26 mouse cellular contexts compared by ENCODE assay signal in genomic region chr3:129723311-129723710, GRCm38 (mm10).
"Had no signal": no experiment of that assay in that cellular context is flagged by ENCODE, and none has a peak within 500 bp of the region (broad histone marks: within the 10 kb centered on the region; RNA-seq: fewer than 3 reads in every experiment).

No protein-coding gene starts in this region.

- DNase-seq: left cerebral cortex, postnatal 4 days; liver; liver, embryonic 13.5 days; liver, postnatal 0 days; lung, adult 18-20 months; lung, adult 2 months; lung, embryonic 14.5 days; lung, postnatal 10 days; lung, postnatal 14 days; lung, postnatal 36 days; lung, postnatal 4 days; midbrain, embryonic 14.5 days had no signal

- H3K36me3 ChIP-seq: limb, embryonic 10.5 days; limb, embryonic 12.5 days; limb, embryonic 13.5 days; limb, embryonic 15.5 days; liver, embryonic 12.5 days; liver, embryonic 13.5 days; liver, embryonic 15.5 days; lung, embryonic 15.5 days; midbrain, embryonic 10.5 days; midbrain, embryonic 12.5 days; midbrain, embryonic 15.5 days had no signal

- H3K27me3 ChIP-seq: limb, embryonic 12.5 days; limb, embryonic 13.5 days; limb, embryonic 15.5 days; liver, embryonic 12.5 days; liver, embryonic 13.5 days; liver, embryonic 15.5 days; lung, embryonic 15.5 days; megakaryocyte, embryonic 14.5 days; midbrain, embryonic 12.5 days; midbrain, embryonic 13.5 days; midbrain, embryonic 15.5 days had no signal

- H3K9ac ChIP-seq: limb, embryonic 12.5 days; limb, embryonic 13.5 days; limb, embryonic 15.5 days; liver, embryonic 12.5 days; liver, embryonic 13.5 days; liver, embryonic 14.5 days; liver, embryonic 15.5 days; liver, postnatal 0 days; lung, embryonic 14.5 days; lung, embryonic 15.5 days; midbrain, embryonic 12.5 days; midbrain, embryonic 13.5 days; midbrain, embryonic 15.5 days had no signal

- H3K9me3 ChIP-seq: limb, embryonic 10.5 days; limb, embryonic 12.5 days; limb, embryonic 13.5 days; limb, embryonic 15.5 days; liver, embryonic 12.5 days; liver, embryonic 13.5 days; liver, embryonic 15.5 days; lung, embryonic 15.5 days; megakaryocyte, embryonic 14.5 days; midbrain, embryonic 10.5 days; midbrain, embryonic 12.5 days; midbrain, embryonic 13.5 days; midbrain, embryonic 15.5 days had no signal

- H3K27ac ChIP-seq: limb, embryonic 10.5 days; limb, embryonic 12.5 days; limb, embryonic 13.5 days; limb, embryonic 15.5 days; liver, embryonic 12.5 days; liver, embryonic 13.5 days; liver, embryonic 14.5 days; liver, embryonic 15.5 days; lung, embryonic 15.5 days; midbrain, embryonic 10.5 days; midbrain, embryonic 12.5 days; midbrain, embryonic 13.5 days; midbrain, embryonic 15.5 days had no signal

- H3K4me1 ChIP-seq: lung, embryonic 15.5 days had no signal

- H3K4me3 ChIP-seq: limb, embryonic 10.5 days; limb, embryonic 12.5 days; limb, embryonic 13.5 days; limb, embryonic 15.5 days; liver, embryonic 12.5 days; liver, embryonic 13.5 days; liver, embryonic 15.5 days; lung, embryonic 15.5 days; midbrain, embryonic 10.5 days; midbrain, embryonic 12.5 days; midbrain, embryonic 13.5 days; midbrain, embryonic 15.5 days; myocyte had no signal
